Mouse (Mus musculus): ENCODE data around the gene Vmn2r45. TPM values are rescaled to one million over a fixed set of nuclear protein-coding genes. Genes with fewer than 3 reads are reported as not detected.

Vmn2r45 gene
- not detected in 2 replicates for polyA plus RNA-seq (2012; rRNA removed)

DNA sequence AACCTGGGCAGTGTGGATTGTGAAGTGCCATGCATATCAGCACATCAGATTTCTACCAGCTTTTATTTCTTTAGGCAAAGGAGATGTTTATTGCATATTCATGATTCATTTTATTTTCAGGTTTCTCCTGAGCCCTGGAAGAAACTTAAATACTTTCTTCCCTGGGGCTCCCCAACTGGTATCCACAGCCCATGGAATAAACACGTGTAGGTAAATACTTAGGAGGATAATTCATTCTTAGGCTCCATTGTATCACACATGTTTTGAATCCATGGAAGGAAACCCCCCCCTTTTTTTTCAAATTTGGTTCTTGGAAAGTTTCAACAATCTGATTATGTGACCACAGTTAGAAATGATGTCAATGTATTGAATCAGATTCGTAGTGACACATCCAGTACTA lies at the start of gene Vmn2r45:
Gene Vmn2r45 (minus strand): TSS at position 101 of the 400 bp plus-strand sequence.

Other genes with a start within 250 kb of the Vmn2r45 start
- not detected in 2 replicates for gene Vmn2r43, start 228.5 kb downstream of the Vmn2r45 start, polyA plus RNA-seq (2012; rRNA removed)
- not detected in 2 replicates for gene Vmn2r44, start 105.7 kb downstream of the Vmn2r45 start, polyA plus RNA-seq (2012; rRNA removed)